Mouse (Mus musculus): Measurements from ENCODE around the gene Irf9.

DNA sequence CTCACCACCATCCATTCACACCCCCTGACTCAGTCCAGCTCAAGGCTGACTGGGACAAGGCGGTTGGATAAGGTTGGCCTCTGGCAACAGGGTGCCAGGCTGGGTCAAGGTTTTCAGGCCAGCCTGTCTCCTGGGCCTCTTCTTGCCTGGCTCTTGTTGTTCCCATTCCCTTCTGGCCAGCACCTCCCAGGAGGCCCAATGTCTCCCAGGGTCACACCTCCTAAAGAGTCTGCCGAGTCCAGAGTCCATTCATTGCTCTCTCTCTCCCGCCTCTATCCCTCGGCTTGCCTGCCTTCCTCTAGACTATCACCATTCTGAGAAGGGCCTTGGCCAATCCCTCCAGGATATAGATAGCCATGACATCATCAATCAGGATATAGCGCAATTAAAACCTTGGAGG, 54.6 kb downstream of the Irf9 start:
- no peak for TF ChIP-seq CTCF (IDR thresholded peaks at IDR 0.05; ENCODE audit: control insufficient read depth, insufficient read depth, low read length)
- no peak for TF ChIP-seq POLR2A (IDR thresholded peaks at IDR 0.05; ENCODE audit: borderline replicate concordance, control insufficient read depth, low read depth, low read length)
